Mouse (Mus musculus) stomach, postnatal 0 days (tissue): ENCODE data around the gene St3gal5.

Experiments used
- CTCF ChIP-seq: IDR thresholded peaks from 2 replicates; pipeline ENCODE4 v1.5.1; 2016; ENCODE audit warnings: antibody characterized with exemption, low read depth, mild to moderate bottlenecking, moderate library complexity
- EP300 ChIP-seq: optimal IDR thresholded peaks from 2 replicates; pipeline ENCODE3; 2016; ENCODE audit warnings: antibody characterized with exemption

DNA sequence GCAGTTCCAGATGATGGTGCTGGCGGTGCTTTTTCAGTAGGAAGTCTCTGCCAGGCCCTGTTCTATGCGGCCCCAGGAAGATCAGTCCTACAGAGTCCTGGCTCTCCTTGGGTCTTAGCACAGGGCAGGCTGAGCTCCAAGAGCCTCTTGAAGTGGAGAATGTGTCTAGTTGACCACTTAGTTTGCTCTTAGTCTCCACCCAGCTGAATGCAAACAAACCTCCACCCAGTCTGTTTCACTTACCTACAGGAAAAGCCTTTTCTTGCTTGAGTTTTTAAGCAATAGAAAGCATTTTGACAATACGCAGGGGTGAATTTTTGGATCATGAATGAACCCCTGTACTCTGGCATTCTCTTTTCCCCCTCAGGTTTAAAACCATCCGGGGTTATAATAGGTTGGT lies 4.0 kb downstream of the St3gal5 start:
- TF ChIP-seq CTCF (no peak), EP300 (no peak)
